Mouse (Mus musculus): ENCODE results near the gene Snrpa1.

- TF ChIP-seq CTCF (conservative IDR thresholded peaks at IDR 0.05 in 1 of 2, IDR thresholded peaks at IDR 0.05 in 1 of 2; ENCODE audit: low read depth in 2 of 2, low read length in 2 of 2), result no peak
- TF ChIP-seq POLR2A (IDR thresholded peaks at IDR 0.05; ENCODE audit: low read depth, low read length), result no peak
- no peak for TF ChIP-seq USF1 (IDR thresholded peaks at IDR 0.05; ENCODE audit: low read depth, low read length)
- no peak for TF ChIP-seq MAX (IDR thresholded peaks at IDR 0.05; ENCODE audit: low read length)
- TF ChIP-seq MAZ (IDR thresholded peaks at IDR 0.05; ENCODE audit: low read depth, low read length), result no peak
- TF ChIP-seq JUND (conservative IDR thresholded peaks at IDR 0.05; ENCODE audit: low read depth, low read length), result no peak
- no peak for TF ChIP-seq EP300 (IDR thresholded peaks at IDR 0.05; ENCODE audit: low read length)
Observed at GRCm38 (mm10) chr7:66090676-66091190, 31.9 kb downstream of the Snrpa1 start.
